Mouse (Mus musculus): ENCODE results near the gene Wnt2. TPM values are rescaled to one million over a fixed set of nuclear protein-coding genes. Genes with fewer than 3 reads are reported as not detected.

Gene Wnt2
- total RNA-seq, 2 experiments from 2014 or later, result 0.54 to 1.2 TPM

- no peak for DNase-seq
Measured at GRCm38 (mm10) chr6:17978324-17978723, 52.1 kb downstream of the Wnt2 start.

GRCm38 (mm10) chr6:17977165-17977564, 53.2 kb downstream of the Wnt2 start:
- no peak for DNase-seq

- no peak for DNase-seq
Measured at GRCm38 (mm10) chr6:17974416-17974815, 56.0 kb downstream of the Wnt2 start.

- no peak for DNase-seq
Measured at GRCm38 (mm10) chr6:17971393-17971792, 59.0 kb downstream of the Wnt2 start.

- no peak for DNase-seq
Measured at GRCm38 (mm10) chr6:17969815-17970214, 60.6 kb downstream of the Wnt2 start.

- DNase-seq, result no peak
Measured at GRCm38 (mm10) chr6:17968467-17969144, 61.8 kb downstream of the Wnt2 start.

- DNase-seq, result no peak
Measured at GRCm38 (mm10) chr6:17963455-17963854, 66.9 kb downstream of the Wnt2 start.

GRCm38 (mm10) chr6:17951779-17952178, 78.6 kb downstream of the Wnt2 start:
- DNase-seq, result no peak

- no peak for DNase-seq
Measured at GRCm38 (mm10) chr6:17949103-17949502, 81.3 kb downstream of the Wnt2 start.

- no peak for DNase-seq
Measured at GRCm38 (mm10) chr6:17947130-17947831, 83.1 kb downstream of the Wnt2 start.

- no peak for DNase-seq
Measured at GRCm38 (mm10) chr6:17946456-17946855, 83.9 kb downstream of the Wnt2 start.

- no peak for DNase-seq
Measured at GRCm38 (mm10) chr6:17943877-17944617, 86.3 kb downstream of the Wnt2 start.

- DNase-seq, result no peak
Measured at GRCm38 (mm10) chr6:17942344-17942743, 88.0 kb downstream of the Wnt2 start.

GRCm38 (mm10) chr6:17941916-17942315, 88.5 kb downstream of the Wnt2 start:
- DNase-seq, result no peak

Other genes starting within 250 kb of the Wnt2 start
- gene Asz1, start 78.5 kb upstream of the Wnt2 start, total RNA-seq (2021), result not detected
- not detected for gene Cftr, start 140.1 kb upstream of the Wnt2 start, total RNA-seq (2021)